Mouse (Mus musculus) cortical plate, adult 2 months (tissue): ENCODE data around the gene Npc1l1.

Source experiments
- CTCF ChIP-seq: fragments of 200-500 bp; IDR thresholded peaks from 2 replicates; pipeline ENCODE4 v1.5.1; 2011; ENCODE audit warnings: mild to moderate bottlenecking, control low read depth, low read length; ENCODE audit not compliant: insufficient read depth; ENCODE audit errors: extremely low read depth
- POLR2A ChIP-seq: fragments of 200-500 bp; IDR thresholded peaks from 2 replicates; pipeline ENCODE4 v1.6.1; 2011; ENCODE audit warnings: mild to moderate bottlenecking, low read length, control low read depth; ENCODE audit not compliant: insufficient read depth; ENCODE audit errors: extremely low read depth

DNA sequence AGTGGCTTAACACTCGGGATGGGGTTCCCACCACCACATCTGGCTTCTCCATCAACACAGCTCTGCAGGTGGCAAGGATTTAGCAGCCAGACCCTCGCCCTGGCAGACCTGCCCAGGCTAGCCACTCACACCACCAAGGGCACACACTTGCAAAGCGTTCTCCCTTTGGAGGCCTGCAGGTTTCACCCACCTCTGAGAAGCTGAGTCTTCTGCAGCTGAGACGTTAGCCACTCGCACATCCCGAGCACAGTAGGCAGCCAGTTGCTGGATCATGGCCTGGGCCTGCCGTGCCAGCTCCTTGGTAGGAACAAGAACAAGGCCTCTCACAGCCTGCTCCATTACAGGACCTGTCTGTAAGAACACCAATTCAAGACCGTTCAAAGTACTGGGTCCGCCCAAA lies 36.7 kb upstream of the Npc1l1 start:
- TF ChIP-seq POLR2A: no peak
- no peak for TF ChIP-seq CTCF
